Mouse (Mus musculus): ENCODE measurements at regions not wholly inside any gene's neighbourhood (a gene's known extent, or its start where the extent isn't known, plus 50 kb on each side); places are given as distances from the start of the nearest gene placed in this dataset.

GRCm38 (mm10) chr1:143939511-143939910, 64.5 kb downstream of the Rgs2 start:
- TF ChIP-seq CTCF (IDR thresholded peaks at IDR 0.05; ENCODE audit: borderline replicate concordance, control insufficient read depth, extremely low read depth, insufficient read depth, low read length, poor library complexity) (no peak), POLR2A (IDR thresholded peaks at IDR 0.05; ENCODE audit: control insufficient read depth, extremely low read depth, insufficient read depth, low read length, poor library complexity) (no peak)
